Mouse (Mus musculus) ovary, adult 18-20 months (tissue): ENCODE measurements around the gene Cop1.

ENCODE experiments used
- DNase-seq: peaks from one replicate; pipeline ENCODE4 v3.0.0; 2022; ENCODE audit warnings: low spot score, mixed read lengths

The Cop1 gene

DNA sequence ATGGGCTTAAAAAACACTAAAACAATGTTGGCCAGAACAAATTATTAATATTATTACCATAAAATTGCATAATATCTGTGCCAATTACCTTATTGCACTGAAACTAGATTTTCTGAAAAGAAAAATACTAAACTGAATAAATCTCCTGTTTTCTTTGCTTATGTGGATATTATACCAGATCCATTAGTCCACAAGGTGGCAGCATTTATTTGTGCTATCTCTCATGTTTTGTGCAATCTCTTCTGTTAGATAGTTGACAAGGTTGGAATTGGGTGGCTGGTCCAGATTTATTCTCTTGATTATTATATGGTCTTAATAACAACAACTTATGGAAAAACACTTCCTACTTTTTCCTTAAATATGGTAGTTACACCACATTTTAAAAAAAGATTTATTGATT is 58.1 kb downstream of the Cop1 start:
- no peak for DNase-seq

DNA sequence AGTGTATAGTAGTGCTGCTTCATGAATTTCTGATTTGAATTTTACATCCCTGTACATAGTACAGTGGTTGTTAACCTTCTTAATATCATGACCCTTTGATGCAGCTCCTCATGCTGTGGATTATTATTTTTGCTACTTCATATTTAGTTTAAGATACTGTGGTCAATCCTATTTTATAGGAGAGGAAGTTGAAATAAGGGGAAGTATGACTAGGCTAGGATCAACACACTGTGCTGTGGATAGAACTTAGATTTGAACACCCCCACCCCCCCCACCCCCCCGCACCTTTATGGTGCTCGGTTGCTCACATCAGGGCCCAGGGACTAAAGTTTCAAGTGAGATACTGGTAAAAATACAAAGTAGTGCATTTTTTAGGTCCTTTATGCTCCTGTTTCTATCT is 58.7 kb downstream of the Cop1 start:
- DNase-seq, result no peak

DNA sequence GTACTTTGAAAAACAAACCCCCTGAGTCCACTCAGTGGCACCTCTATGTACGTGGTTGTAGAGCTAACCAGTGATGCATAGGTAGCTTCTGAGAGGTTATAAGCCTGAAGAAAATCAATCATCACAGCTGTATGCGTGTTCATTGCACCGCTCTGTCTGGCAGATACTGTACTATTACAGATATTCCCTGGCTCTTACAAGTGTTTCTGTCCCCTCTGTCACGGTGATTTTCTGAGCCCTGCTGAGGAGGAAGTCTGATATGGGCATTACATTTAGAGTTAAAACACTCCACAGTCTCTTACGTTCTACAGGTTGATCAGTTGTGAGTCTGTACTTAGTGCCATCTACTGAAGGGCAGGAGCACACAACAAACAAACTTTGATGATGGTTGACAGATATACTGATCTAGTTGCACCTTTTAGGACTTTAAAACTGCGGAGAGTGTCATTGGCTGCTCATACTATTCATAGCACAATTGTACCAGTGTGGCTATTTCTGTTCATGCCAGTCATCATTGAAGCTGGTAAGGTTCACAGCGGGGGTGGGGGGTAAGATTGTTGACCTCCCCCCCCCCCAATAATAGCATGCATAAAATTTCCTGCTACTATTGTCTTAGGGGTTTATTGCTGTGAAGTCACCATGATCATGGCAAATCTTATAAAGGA is 69.4 kb downstream of the Cop1 start:
- no peak for DNase-seq

DNA sequence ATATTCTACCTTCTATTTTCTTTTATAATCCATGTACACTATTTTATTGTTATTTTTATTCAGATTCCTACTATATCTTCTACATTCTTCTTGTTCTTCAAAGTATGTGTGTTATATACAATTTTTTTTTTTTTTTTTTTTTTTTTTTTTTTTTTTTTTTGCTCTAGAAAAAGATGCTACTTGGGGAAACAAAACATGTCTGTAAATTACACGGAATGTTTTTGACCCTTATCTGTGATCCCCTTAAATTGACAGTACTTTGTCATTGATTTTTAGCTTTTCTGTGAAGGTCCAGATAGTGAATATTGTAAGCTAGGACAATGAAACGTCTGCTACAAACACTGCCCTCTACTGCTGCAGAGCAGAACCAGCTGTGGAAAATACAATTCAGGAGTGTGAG is 81.5 kb downstream of the Cop1 start:
- no peak for DNase-seq

DNA sequence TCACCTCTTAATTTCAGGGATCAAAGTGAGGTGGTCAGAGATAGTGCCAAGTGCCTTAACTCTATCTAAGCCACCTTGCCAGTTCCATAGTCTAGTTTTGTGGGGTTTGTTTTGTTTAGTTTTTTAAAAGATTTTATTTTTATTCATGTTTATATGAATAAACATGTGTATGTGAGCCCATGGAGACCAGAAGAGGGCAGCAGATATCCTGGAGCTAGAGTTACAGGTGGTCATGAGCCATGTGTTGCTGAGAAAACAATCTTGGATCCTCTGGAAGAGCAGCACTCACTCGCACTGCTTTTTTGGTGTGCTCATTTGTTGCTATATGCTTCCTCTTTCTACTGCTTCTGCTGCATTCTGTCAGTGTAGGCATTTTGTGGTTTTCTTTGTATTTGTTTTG is 90.5 kb downstream of the Cop1 start:
- DNase-seq, result no peak

DNA sequence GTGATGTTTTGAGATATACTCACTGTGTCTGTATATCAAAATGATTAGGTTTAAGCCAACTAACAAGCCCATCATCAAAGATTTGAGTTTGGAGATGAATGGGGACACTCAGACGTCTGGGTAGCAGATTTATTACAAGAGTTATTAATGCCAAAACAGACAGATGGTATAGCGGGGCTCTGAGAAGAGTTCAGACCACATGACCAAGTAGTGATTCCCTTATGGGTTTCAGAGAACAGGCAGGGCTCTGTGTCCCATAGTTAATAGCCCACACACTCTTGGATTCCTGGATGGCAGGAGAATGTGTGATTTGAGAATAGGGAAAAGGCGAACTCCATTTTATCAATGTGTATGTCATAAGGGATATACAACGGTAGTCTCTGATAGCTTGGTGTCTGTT is 98.9 kb downstream of the Cop1 start:
- DNase-seq, result no peak

DNA sequence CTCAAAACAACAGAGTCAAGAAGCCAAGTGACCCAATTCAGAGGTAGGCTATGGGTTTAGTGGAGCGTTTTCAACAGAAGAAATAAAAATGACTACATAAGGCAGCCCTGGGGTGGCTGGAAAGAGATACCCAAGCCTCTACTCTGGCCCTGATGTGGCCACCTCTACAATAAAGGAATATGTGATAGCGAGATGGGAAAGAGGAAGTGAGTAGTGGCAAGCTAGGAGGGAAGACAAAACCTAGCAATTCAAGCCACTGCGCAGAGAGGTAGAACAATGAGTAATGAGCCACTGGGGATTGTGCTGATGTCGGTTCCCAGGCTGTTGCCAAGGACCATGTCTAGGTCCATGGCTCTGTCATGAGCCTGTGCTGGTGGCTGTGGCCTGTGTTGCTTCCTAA is 102.0 kb downstream of the Cop1 start:
- no peak for DNase-seq

DNA sequence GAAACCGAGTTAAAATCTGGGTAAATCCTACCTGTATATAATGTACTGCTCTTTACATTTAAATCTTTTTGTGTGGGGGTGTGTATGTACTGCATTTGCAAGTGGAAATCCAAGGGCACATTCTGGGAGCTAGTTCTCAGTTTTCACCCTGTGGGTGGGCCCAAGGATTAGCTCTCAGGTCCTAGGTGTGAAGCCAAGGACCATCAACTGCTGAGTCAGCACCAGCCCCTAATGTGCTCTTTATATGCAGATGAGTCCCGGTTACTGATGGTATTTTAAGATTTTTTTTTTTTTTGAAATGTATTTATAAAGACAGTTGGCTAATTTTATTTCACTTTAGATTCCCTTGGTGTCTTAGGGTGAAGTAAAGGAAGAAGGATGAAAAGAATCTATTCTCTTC is 110.2 kb downstream of the Cop1 start:
- DNase-seq, result no peak

DNA sequence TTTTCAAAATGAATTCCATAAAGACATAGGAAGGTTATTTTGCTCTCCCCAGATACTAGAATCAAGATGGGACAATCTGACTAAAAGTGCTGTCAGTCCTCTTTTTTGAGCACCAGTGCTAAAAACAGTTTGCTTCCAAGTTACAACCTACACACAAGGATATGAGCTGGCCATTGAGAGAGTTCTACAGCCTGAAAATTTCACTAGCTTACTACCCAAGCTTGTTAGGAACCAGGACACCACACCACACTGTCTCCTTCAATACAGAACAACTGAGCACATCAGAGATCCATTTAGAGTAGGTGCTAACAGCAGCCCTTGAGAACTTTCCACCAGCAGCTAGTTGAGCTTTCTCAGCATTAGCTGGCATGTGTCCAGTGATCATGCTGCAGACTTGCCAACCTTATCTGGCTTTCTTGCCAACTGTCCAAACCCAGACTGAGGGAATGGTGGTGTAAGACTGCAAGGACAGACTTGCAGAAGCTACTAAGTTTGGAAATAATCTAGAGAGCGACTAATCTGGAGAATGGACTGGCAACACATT is 123.0 kb downstream of the Cop1 start:
- DNase-seq, result peak; percentile 25

DNA sequence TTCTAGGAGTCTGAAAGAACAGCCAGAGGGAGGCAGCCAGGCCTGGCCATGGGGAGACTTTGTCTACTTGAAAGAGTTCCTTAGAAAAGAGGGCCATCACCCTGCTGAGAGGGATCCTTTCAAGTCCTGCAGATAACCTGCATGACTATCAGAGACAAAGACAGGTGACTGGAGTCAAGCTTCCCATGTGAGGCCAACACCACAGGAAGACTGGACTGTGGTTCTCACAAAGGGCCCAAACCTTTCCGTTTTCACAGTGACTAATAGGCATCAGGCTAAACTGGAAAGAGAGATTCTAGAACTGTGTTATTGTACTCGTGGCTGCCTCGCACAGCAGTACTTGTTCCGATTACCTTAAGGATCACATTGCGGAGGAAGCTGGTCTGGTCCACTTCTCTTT is 126.6 kb downstream of the Cop1 start:
- DNase-seq, result no peak

DNA sequence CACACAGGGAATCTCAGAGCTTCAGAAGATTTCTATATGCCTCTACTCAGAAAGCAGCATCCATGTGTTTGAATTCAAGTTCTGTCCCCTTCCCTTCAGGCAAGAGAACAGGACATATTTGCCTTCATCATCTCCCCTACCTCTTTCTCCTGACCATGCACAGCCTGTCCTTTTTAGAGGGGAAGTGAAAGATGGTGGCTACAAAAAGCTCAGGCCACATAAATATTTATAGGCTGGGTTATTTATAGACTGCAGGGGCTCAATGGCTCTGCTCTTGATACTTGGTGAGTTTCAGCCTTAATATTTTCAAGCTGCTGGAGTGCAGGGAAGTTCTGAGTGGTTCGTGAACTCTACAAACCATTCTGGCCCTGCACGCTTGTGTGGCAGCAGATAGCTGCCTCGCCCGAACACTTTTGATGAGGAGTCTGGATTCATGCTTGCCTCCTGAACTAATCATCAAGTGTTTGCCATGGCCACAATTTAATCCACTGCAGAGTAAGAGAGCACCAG is 139.8 kb downstream of the Cop1 start:
- no peak for DNase-seq

DNA sequence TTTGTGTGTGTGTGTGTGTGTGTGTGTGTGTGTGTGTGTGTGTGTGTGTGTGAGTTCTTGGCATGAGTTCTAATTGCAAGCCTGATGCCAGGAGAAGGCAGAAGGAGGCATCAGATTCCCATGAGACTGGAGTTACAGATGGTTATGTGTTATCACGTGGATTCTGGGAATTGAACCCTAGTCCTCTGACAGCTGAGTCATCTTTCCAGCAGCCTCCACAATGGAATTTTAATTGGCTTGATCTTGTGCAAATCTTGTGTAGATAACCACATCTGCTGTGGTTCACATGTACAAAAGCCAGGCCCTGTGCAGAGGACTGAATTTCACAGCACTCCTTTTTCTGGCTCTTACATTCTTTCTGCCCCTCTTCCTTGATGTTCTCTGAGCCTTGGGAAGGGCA is 150.1 kb downstream of the Cop1 start:
- no peak for DNase-seq

DNA sequence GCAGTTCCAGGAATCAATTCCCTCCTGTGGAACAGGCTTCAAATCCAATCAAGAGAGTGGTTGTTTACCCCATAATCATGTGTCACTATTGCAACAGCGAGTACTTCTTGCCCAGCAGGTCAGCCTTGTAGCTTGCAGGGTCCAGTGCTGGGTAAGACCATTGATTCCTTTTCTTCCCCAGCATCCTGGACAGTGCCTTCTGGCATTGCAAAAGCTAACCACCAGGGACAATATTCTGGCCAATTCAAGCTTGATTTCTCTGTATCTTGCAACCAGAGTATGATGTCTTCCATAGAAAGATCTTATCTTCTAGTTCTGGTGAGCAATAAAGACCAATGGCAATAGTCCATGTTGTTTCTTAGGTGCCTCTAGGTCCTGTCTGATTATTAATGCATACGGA is 150.8 kb downstream of the Cop1 start:
- DNase-seq, result no peak

DNA sequence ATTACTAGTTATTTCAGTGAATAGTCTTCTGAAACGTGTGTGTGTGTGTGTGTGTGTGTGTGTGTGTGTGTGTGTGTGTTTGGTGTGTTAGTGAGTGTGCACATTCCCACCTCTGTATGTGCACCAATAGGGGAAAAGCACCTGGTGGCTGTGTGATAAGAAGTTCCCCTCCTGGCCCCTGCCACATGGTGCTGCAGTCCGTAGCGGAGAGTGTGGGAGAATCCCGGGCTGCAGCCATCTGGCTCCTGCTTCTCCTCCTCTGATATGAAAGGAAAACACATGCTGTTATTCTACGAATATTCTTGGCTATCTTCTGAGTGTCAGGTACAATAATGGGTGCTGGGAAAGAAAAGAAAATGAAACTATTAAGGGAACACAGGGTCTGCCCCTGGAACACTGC is 154.3 kb downstream of the Cop1 start:
- no peak for DNase-seq

DNA sequence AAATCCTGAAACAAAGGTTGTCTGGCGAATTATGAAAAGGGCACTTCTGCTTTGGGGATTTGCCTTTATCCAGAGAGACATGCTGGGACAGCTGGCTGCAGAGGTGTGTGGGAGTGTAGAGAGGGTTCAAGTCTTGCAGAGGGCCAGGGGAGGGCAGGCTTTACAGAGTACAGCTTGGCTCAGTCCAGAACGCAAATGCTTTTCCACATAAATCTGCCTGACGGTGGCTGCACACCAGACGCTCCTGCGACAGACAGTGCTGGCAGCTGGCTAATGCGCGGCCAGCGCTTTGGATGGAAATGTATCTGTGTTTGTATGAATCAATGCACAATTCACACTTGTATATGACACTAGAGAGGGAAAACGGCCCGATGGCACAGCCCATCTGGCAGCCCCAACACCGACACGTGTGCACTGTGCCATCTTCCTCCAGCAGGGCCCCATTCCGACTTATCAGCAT is 156.5 kb downstream of the Cop1 start:
- no peak for DNase-seq

DNA sequence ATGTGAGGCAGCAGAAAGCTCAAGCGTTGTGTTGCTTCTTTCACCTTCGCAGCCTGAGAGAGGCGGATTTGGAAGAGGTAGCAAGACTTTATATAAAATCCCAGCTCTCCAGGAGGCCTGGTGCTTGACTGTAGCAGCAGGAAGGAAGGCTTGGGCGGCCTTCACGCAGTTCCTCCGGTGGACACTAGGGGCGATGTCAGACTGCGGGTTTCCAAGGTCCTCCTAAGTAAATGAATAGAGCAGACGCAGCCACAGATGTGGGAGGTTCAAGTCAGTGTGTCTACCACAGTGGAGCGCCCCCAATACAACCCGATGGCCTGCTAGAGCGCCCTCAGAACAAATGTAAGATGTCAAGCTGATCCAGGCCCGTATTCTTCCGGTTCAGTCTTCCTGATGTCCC is 157.9 kb downstream of the Cop1 start:
- peak; percentile 38 for DNase-seq

DNA sequence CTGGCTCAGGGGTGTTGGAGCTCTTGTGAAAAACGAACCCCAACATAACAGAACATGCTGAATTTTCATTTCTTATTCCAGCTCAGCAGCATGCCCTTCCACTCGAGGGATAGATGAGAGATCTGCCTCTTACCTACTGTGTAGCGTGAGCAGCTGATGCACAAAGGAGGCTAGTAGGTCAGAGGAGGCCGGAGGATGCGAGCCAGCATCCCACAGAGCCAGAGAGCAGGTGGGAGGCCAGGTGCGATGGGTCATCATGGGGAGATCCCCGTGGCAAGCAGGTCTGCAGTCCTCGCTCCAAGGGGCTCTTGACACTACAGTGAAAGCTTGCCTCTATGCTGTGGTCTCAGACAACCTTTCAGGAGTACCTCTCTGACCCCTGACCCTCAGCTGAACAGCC is 160.5 kb downstream of the Cop1 start:
- no peak for DNase-seq

DNA sequence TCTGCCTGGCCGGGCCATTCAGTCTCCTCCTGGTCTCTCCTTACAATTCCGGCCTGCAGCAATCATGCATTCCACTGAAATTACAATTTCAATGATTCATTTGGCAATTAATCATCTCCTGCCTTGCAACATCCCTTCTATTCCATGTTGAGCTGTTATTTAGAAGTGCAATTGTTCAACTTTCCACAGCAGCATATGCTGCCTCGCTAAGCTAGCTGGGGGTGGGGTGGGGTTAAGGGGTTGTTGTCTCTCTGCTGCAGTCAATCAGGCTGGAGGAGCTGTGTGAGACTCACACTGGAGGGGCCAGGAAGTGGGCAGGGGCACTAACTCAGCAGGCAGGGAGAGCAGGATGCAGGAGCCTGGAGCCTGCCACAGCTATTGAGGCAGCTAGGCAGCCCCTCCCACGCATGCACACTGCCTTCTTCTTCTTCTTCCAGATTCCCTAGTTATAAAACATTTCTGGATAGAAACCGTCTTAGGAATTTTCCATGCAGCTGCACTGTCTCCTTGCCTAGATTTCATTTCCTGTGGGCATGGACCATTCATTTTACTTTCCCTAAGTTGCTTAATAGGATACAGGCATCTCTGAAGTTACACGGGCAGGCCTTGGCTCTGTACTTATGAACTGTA is 161.1 kb downstream of the Cop1 start:
- peak; percentile 12 for DNase-seq

DNA sequence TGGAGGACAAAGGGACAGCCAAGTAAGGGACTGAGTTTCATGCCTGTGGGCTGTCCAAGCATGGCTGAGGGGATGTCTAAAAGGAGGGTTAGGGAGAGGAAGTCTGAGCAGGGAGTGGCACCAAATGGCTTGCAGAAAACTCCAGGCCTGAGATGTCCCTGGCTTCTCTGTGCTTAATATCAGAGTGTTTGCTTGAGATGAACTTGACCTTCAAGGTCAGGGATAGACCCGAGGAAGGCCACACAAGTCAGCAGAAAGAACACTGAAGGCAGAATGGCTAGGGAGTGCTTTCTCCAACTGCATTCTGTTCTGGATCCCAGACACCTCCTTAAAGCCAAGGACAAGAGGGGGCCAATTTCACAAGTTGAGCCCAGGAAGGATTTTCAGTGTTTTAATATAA is 161.8 kb downstream of the Cop1 start:
- DNase-seq, result peak; percentile 57

DNA sequence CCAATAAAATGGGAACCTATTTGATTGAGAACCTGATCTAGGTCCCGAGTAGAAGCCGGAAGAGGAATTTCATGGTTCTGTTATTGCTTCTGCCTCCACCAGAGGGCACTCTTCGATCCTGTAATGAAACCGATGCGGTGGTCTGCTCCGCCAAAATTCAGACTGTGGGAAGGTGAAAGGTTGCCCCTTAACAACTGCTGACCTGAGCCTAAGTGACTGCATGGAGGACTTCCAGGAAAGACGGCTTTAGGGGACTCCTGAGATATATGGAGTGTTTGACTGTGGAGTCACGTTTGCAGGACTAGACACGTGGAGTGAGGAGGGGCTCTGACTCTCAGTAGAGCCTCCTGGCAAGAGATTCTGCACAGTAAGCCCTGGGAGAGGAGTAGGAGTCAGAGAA is 164.4 kb downstream of the Cop1 start:
- no peak for DNase-seq
